Mouse (Mus musculus) neutrophil, adult 5-6 weeks (primary cell): Measurements from ENCODE around the gene Thumpd3. TPM values are rescaled to one million over a fixed set of nuclear protein-coding genes. Genes with fewer than 3 reads are reported as not detected.

Experiments used
- ATAC-seq: fragments of 151-379, 151-347 bp; 2 replicates; pipeline ENCODE4 v1.8.0; 2017; ENCODE audit warnings: mild to moderate bottlenecking, moderate TSS enrichment; ENCODE audit not compliant: insufficient number of reproducible peaks, poor library complexity, low FRiP score, severe bottlenecking; ENCODE audit errors: extremely low read depth
- total RNA-seq: library from RNA; stranded (forward); fragments of 200-1000 nt; gene quantifications from 2 replicates; pipeline ENCODE4 v1.2.3, GENCODE M21; 2017

Gene Thumpd3
- 55.4 and 65.8 TPM in 2 replicates for total RNA-seq

DNA sequence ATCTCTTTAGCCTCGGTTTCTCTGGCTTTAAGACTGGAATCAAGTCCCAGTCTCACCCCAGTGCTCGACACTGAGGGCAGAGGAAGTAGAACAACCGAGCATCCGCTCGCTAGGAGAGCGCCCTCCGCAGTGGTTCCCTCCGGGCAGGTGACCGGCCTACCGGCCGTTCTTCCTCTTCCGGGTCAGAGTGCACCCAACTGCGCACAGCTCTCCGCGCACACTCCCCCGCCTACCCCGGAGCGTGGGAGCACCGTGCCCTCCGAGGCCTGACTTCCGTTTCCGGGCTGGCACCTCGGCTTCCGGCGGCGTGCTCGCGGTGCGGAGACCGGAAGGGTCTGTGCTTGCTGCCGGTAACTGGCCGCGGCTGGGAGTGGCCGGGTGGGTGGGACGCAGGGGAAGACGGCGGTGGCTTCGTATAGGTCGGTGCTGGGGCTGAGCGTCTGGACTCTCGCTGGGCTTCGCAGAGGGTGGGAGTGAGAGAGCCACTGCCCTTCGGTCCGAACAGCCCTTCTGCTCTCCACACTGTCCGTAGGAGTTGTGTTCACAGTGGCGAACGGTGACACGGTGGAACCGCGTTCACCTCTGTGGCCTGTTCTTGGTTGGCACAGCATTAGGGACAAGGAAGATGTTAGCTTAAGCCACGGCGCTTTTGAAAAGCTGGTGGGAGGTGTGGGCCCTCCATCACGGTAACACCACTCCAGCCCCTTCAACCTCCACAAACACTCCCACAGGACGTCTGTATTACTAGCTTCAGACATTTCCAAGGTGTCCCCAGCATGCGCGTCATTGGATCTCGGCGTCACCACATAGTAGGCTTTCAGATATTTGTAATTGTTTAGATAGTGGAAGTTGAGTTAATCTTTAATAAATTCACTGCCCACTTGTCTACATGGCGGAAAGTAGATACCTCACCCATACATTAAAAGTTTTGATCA, at the start of gene Thumpd3:
Thumpd3 (plus strand) TSS at position 185 of the 935 bp plus-strand sequence.
- ATAC-seq: peak; percentile 97

DNA sequence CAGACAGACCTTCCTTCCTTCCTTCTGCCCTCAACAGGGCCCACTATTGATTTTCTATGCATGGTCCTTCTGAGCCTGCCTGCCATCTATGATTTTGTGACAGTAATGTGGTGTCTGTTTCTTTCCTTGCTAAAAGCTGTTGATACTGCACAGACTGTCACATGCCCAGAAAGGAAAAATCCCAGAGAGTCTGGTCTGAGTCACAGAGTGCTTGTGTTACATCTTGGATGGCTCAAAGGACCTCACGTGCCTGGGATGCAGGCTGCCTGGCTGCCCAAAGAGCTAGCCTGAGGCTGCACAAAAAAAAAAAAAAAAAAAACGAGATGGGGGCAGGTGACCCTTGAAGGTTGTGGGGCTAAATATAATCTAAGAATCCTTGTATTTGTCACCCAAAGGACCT, 46.8 kb upstream of the Thumpd3 start:
- ATAC-seq: no peak

DNA sequence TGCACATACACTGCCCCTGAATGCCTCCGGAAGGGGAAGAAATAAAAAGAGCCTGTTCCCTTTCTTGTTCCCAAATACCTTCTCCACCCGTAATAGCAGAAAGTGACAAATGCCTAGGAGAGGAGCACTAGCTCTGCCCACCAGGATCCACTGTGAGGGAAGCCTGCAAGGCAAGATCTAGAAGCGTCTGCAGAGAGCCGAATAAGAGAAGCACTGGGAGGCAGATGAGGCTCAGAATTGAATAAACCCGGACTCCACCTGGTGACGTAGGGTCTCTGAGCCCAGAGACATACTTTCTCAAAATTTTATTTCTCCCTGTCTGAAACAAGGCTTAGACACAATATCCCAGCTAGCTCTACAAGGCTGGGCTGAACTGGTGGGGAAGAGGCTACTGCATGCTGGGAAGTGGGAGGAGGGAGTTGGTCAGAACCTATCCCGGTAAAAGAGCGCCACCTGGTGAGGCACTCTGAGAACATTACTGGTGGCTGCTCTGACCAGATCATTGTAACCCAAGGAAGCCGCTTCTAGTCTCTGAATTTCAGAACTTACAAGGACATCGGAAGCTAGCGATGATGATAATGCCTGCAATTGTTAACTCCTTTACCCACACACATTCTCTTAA, 45.2 kb upstream of the Thumpd3 start:
- ATAC-seq: no peak

DNA sequence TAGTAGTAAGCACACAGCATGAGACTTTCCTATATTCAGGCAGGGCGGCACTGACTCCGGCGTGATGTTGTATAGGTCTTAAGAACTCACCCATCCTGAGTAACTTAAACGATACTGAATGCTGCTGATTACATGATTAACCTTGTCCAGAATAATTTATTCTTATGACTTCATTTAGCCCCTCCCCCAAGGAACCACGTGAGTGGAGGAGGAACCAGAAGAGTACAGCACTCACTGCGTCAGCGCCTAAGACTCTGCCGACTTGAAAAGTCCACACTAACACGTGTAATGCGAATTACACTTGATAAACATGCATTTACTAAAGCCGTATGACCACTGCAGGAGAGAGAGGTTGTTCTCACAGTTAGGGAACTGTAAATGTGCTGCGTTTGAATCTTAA, 44.3 kb upstream of the Thumpd3 start:
- no peak for ATAC-seq

DNA sequence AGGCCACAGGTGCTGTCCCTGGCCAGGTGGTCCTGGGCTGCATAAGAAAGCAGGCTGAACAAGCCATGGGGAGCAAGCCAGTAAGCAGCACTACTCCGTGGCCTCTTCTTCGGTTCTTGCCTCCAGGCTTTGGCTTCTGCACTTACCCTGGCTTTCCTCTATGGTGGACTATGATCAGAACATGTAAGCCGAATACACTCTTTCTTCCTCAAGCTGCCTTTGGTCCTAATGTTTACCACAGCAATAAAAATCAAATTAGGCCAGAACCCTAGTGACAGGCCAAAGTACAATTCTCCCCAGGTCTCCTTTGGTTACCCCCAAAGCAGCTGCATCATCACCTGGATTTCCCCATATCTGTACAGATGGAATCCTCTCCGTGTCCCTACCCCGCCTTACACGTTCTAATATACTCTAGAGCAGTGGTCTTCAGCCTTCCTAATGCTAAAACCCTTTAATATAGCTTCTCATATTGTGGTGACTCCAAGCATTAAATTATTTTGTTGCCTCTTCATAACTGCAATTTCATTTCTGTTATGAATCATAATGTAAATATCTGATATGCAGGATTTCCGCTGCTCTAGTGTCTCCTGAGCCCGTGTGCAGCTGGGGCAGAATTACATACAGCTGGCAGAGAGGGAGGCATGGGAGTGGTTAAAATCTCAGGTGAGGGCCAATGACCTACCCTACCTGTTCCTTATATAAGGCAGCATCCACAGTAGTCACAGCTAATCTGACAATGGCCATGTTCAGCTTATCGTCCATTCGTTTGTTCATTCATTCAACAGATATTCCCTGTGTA, 42.5 kb upstream of the Thumpd3 start:
- no peak for ATAC-seq

DNA sequence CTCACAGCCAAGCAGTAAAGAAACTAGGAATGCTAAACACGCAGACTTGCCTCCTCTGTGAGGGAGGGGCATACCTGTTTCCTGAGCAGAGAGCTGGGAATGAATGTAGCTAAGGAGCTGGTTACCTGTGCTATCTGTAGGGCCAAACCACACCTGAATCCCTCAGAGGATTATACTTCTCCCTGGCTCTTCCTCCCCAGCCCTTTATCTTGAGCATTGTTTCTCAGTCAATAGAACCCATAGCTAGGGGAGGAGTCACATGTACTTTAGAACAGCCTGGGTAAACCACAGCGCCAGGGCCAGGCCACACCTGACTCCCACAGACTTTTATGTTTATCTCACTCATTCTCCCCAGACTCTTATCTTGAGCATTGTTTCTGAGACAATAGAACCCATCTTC, 39.2 kb upstream of the Thumpd3 start:
- ATAC-seq: no peak

DNA sequence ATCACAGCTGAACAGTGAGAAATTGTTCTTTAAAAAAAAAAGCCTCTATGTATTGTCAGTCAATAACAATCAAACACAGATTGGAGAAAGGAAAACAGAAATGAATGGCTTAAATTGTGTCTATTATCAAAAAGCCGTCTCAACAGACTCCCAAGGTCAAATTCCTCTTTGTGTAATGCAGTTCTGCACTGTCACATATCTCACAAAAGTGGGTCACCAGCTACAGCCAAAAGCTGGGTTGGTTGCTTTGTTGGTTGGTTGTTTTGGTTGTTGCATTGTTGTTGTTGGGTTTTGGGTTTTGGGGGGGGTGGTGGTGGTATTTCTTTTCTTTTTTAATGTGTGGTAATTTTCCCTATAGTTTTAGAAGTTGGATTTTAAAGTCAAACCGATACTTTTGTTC, 34.1 kb upstream of the Thumpd3 start:
- ATAC-seq: no peak

DNA sequence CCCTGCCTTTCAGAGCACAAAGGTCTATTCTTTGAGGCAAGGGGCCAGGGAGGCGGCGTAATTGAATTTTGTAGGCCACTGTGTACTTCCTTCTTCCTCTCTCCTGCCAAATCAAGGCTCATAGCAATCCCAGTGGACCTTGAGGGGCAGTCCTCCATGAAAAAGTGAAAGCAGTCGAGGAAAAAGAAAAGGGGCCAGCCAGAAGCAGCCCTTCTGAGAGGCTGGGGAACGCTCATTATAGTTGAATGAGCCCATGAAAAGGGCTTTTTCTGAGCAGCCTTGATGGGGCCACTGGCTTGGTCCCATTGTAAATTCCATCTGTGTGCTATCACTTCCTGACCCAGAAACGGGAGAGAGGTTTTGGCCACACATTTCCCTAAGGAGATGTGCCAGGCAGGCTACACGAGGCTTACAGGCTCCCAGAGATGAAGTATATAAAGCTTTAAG, 33.5 kb upstream of the Thumpd3 start:
- ATAC-seq: no peak

DNA sequence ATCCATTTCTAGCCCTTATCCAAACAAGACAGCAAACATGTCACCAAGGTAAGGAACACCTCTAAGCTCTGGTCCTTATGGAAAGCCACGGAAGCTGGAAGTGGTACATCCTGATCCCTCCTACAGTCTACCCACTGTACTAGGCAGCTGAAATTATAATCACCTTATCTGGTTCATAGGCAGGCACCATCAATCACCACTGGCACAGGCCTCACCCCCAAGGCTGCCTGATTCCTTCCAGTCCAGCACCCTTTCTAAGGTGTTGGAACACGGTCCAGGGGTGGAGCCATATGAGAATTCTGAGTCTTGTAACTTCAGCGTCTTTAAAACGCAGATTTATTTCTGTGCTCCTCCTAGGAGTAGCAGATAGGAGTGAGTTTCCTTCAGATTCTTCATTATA, 32.5 kb upstream of the Thumpd3 start:
- no peak for ATAC-seq

DNA sequence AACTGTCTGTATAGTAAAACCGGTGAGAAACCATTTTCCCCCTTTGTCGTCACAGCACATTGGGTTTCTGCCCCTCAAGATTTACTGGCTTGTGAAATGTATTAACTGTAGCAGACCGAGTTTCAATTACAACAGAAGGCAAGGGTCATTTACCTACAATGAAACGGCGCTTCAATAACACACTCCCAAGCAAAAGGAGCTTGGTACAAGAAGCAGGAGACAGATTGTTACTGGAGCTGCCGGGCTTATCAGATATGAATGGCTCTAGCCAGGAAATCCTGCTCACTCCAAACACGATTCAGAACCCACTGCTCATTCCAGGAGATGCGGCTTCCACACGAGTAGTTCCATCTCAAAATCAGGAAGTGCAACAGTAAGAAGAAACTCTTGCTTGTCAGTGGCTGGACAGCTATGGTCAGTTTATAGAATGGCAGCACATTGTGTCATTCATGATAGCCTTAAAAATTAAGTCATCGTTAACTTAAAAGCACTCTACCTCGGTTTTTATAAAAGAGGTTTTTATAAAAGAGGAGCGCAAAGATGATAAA, 28.5 kb upstream of the Thumpd3 start:
- ATAC-seq: no peak

DNA sequence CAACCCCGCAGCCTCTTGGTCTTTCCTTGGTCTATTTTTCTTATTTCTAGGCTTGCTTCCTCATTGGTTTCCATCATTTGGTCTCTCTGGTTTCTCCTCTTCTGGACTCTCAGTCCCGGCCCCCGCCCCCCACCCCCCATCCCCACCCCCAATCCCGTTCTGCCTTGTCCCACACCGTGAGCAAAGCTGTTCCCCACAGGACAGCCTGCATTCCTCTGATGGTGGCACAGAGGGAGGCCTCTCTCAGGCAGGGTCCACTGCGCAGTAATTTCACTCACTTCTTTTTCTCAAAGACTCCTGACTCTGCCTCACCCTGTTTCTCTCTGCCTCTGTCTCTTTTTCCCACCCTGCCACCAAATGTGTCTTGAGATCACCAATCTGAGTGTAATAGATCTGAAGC, 27.9 kb upstream of the Thumpd3 start:
- no peak for ATAC-seq

DNA sequence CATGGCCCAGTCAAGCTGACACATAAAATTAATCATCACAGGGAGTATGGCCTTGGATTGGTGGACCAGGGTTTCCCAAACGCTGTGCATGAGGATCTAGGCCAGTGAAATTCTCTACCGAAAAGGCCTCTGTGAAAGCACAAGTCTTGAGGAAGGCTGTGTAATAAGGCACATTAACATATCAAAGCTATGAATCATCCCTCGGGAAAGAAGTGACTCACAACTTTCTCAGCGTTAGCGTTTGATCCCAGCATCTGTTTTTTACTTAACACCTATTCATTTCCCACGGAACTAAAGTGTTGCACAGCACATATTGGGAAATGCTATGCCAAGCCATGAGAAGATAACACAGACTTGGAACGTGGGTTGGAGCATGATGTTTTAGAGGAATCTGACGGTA, 21.2 kb upstream of the Thumpd3 start:
- ATAC-seq: no peak

DNA sequence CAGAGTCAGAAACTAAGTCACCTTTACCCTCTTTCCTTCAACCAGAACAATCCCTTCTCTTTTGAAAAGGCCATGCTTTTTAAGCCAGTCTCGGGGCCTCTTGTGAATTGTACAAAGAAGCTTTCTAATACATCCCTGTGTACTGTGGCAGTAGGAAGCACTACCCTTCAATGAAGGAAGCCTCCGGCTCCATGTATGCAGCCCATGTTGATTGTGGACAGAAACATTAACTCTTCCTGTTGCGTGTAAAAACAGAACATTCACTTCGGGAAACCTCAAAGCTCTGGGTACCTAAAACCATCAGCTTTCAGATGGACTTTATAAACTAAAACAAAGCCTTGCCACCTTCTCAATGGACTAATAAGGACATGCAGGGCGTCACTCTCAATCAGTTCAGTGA, 20.3 kb upstream of the Thumpd3 start:
- no peak for ATAC-seq

DNA sequence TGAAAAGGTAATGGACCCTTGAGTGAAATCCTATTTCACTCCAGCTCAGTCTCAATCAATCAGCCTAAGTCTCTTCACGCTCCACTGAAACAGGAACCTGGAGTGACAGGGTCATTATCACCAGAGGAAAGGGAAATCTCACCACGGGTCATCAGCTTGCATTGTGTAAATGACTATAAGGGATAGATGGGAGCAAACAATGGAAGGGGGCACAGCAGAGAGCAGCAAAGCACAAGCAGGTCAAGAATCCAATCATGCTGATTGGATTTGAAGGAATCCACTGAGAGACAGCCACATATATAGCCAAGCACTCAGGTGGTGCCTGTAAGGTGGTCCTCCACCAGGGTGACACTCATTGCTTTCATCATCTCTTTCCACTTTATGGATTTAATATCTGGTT, 18.6 kb upstream of the Thumpd3 start:
- no peak for ATAC-seq

DNA sequence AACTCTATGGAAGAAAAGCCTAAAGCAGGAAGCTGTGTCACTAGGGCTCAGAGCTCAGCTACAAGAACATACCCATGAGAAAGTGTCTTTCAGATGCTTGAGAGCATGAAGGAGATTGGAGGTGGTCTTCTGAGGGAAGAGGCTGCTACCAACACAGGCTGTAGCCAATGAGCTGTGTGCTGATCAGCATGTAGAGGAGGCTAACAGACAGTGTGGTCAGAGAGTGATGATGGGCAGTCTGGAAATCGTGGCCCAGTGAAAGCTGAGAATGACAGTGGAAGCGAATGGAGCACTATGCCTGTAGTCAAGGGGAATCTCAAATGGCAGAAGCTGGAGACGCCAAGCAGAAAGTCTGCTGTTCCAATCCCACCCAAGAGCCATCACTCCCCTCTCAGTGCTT, 17.0 kb upstream of the Thumpd3 start:
- ATAC-seq: no peak

DNA sequence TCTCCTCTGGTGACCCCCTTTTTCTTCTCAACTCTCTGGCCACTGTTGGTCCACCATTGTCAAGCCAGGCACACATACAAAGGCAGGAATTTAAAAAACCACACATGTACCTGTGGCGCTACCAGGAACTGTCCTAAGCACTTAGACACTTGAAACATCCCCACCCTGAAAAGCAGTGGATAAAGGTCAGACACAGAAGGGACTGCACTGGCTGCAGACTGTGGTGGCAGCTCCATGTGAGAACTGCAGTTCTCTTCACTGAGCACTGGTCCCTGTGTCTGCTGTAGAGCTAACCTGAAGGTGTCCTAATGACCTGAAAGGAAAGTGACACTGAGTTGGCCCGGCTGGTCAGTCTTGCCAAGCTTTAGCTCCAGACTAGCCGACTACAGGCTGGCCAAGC, 15.5 kb upstream of the Thumpd3 start:
- no peak for ATAC-seq

DNA sequence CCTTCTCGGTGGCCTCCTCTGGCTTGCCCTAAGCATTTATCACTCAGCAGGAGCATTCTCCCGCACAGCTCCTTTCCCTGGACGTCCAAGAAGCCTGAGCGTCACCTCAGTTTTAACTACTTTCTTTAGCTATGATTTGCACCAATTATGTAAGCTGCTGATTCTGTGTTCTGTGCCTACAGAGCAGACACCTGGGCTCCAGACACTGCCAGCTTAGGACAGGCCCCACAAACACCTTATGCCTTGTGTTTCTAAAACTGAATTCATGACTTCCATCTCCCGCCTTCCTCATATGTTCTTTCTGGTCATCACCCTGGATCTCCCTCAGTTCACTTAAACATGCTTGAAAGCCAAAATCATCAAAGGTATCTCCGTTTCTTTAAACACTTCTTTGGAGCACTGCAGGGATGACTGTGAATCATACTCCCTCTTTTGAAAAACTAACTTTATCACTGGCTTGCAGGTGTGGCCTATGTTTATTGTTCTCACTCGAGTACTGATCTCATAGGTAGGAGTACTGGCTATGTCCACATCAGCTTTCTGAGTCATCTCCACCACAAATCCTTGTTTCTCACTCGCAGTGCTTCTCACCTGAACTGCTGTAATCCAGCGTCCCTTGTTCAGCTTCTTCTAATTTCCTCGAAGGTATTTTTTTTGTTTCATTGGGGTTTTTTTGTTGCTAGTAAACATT, 14.9 kb upstream of the Thumpd3 start:
- no peak for ATAC-seq

DNA sequence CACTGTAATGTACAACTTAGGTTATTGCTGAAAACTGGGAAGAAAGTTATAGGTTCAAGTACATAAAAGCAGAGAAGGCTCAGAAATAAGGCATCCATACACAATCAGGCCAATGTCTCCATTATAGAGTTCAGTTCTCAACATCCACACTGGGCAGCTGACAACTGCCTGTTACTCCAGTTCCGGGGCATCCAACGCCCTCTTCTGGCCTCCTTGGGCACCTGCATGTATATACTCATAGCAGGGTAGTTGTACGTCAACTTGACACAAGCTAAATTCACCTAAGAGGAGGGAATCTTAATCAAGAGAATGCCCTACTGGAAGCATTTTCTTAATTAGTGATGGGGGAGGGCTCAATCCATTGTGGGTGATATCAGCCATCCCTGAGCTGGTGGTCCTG, 13.9 kb upstream of the Thumpd3 start:
- no peak for ATAC-seq

DNA sequence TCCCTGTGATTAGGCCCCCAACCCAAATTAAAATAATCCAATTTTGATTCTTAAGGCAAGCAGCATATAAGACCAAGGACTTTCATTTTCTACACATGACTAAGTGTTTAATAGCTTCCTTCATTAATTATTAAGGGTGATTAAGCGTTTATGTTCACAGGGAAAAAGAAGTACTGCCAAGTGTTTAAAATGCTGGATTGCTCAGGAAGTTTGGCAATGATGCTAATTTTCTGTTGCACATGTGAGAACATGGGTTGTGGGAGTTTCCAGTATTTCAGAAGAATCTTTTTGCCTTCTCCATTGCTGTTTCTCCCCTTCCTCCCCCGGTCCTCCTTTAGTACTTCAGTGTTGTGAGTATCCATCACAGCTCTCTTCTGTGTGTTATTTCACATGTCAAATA, 12.8 kb upstream of the Thumpd3 start:
- no peak for ATAC-seq
